8 mouse cellular contexts compared by ENCODE assay signal in the genomic region with DNA sequence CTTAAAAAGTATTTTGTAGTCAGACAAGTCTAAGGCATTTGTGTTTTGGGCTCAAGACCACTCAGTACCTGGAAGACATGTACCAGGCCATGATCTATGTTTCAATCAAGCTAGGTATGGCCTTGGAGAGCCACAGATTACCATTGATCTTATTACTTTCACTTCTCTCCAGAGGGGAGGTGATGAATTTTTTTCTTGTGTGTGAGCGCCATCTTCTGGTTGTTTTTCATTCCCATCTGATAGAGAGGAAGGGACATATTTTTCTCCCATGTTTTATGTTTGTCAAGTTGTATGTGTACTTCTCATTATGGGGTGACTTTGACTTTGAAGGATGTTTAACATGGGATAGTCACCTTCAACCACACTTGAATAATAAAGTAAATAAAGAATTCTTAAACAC.
DNase-seq lines count a peak whose midpoint lies in the region; ATAC-seq and TF ChIP-seq lines count a peak whose summit lies in the region.
"Had no signal": no experiment of that assay in that cellular context is flagged by ENCODE, and none has a peak within 500 bp of the region (broad histone marks: within the 10 kb centered on the region; RNA-seq: fewer than 3 reads in every experiment).

No protein-coding gene starts in this region.

- DNase-seq in kidney, adult 2 months: peak; percentile 43
- peak; percentile 85 for DNase-seq in CH12.LX (ENCODE audit: extremely low read depth)
- DNase-seq in NIH3T3 (ENCODE audit: low read depth): peak; percentile 74
- DNase-seq in kidney, postnatal 10 days: peak; percentile 27

- no peak for ATAC-seq in kidney, embryonic 14.5 days (ENCODE audit: low FRiP score, low TSS enrichment)
- no peak for ATAC-seq in intestine, embryonic 16.5 days
- ATAC-seq in inflammation-experienced regulatory T-cells, adult 6 months: no peak

- in situ Hi-C loops in CH12.LX (cut with MboI; ENCODE audit: low pct_ligation_motif_present, low pct_unique_long_range_greater_than_20kb, low sequenced_read_pairs): loop anchor here (5.0 to 25.0 kb wide), 2 partner anchors 39 to 824 kb away; no protein-coding TSS in a partner anchor

- 0 out of 2 replicates have a peak, but pooled peaks have one; percentile 13 for TF ChIP-seq CTCF in kidney, adult 2 months (conservative IDR thresholded peaks at IDR 0.05; ENCODE audit: insufficient read depth, insufficient read length, low read depth, low read length)
- peak; percentile 11 to 92; a peak in 2 of 4 replicates for TF ChIP-seq CTCF in CH12.LX (conservative IDR thresholded peaks at IDR 0.05 in 1 of 2, IDR thresholded peaks at IDR 0.05 in 1 of 2; ENCODE audit: low read depth in 2 of 2, low read length in 2 of 2)

- H3K4me1 ChIP-seq in kidney, adult 2 months (ENCODE audit: control insufficient read depth, insufficient read depth, low read length): peaks cover 4% of the 10 kb centered on the region; the same call in 1 of the 2 replicates
- H3K4me1 ChIP-seq in kidney, embryonic 14.5 days (ENCODE audit: control insufficient read depth, insufficient read depth, low read length): no peaks in the 10 kb centered on the region
- peaks cover 6 to 24% of the 10 kb centered on the region in 2 experiments; a peak in 3 of 4 replicates for H3K4me1 ChIP-seq in CH12.LX (ENCODE audit: control insufficient read depth in 1 of 2, insufficient read depth in 2 of 2)
- no peaks in the 10 kb centered on the region for H3K4me1 ChIP-seq in intestine, embryonic 16.5 days (ENCODE audit: control insufficient read depth, insufficient read depth, low read length)
- H3K4me1 ChIP-seq: liver, embryonic 15.5 days had no signal

- no peak overlapping the region for H3K4me2 ChIP-seq in kidney, embryonic 14.5 days (replicated peaks; ENCODE audit: low read depth, low read length)
- peak overlapping the region; percentile 70 for H3K4me2 ChIP-seq in CH12.LX (ENCODE audit: insufficient read depth, low read depth, poor library complexity, severe bottlenecking)
- no peak overlapping the region for H3K4me2 ChIP-seq in intestine, embryonic 16.5 days (ENCODE audit: low read depth, low read length)
- H3K4me2 ChIP-seq: liver, embryonic 15.5 days had no signal

- H3K9me3 ChIP-seq in kidney, embryonic 14.5 days (ENCODE audit: control insufficient read depth, low read length): no peaks in the 10 kb centered on the region
- H3K9me3 ChIP-seq in CH12.LX (replicated peaks; ENCODE audit: low read length): no peaks in the 10 kb centered on the region
- no peaks in the 10 kb centered on the region for H3K9me3 ChIP-seq in intestine, embryonic 16.5 days (ENCODE audit: control insufficient read depth, low read length)
- H3K9me3 ChIP-seq: liver, embryonic 15.5 days had no signal

- no peak for TF ChIP-seq EP300 in CH12.LX (IDR thresholded peaks at IDR 0.05; ENCODE audit: low read length)

- H3K4me3 ChIP-seq in kidney, adult 2 months (ENCODE audit: insufficient read depth, low read depth, low read length): no peak overlapping the region
- H3K4me3 ChIP-seq in kidney, embryonic 14.5 days (ENCODE audit: low read length): no peak overlapping the region
- no peak overlapping the region for H3K4me3 ChIP-seq in CH12.LX (replicated peaks in 1 of 3; ENCODE audit: low read depth in 2 of 3, low read length in 2 of 3, poor library complexity in 1 of 3)
- H3K4me3 ChIP-seq in intestine, embryonic 16.5 days (ENCODE audit: low read length): no peak overlapping the region
- H3K4me3 ChIP-seq: liver, embryonic 15.5 days had no signal

- 9% methylated on average over 1 of the region's 1 CpGs for WGBS in kidney, adult 2 months
- WGBS in kidney, embryonic 14.5 days: 8% methylated on average over 1 of the region's 1 CpGs
- WGBS in intestine, embryonic 16.5 days: 23% methylated on average over 1 of the region's 1 CpGs

- TF ChIP-seq POLR2A in kidney, adult 2 months (IDR thresholded peaks at IDR 0.05; ENCODE audit: low read depth, low read length): no peak
- no peak for TF ChIP-seq POLR2A in CH12.LX (IDR thresholded peaks at IDR 0.05; ENCODE audit: low read depth, low read length)

- H3K9ac ChIP-seq in kidney, embryonic 14.5 days (ENCODE audit: low read depth, low read length): no peak overlapping the region
- H3K9ac ChIP-seq in CH12.LX (ENCODE audit: insufficient read depth, low read depth): peak overlapping the region; percentile 44; the same call in 1 of the 2 replicates
- no peak overlapping the region for H3K9ac ChIP-seq in intestine, embryonic 16.5 days (ENCODE audit: low read depth, low read length)
- H3K9ac ChIP-seq: liver, embryonic 15.5 days had no signal

- peak; percentile 96 for TF ChIP-seq RAD21 in CH12.LX (IDR thresholded peaks at IDR 0.05; ENCODE audit: low read depth, low read length)

- no peak overlapping the region; the same call in 1 of the 2 replicates for H3K27ac ChIP-seq in kidney, adult 2 months (ENCODE audit: insufficient read depth, low read depth, low read length)
- no peak overlapping the region for H3K27ac ChIP-seq in kidney, embryonic 14.5 days (ENCODE audit: low read depth, low read length)
- no peak overlapping the region for H3K27ac ChIP-seq in CH12.LX (ENCODE audit: insufficient read depth, low read depth)
- no peak overlapping the region for H3K27ac ChIP-seq in intestine, embryonic 16.5 days (ENCODE audit: low read length)
- H3K27ac ChIP-seq: liver, embryonic 15.5 days had no signal

- no peaks in the 10 kb centered on the region for H3K27me3 ChIP-seq in kidney, adult 2 months (replicated peaks; ENCODE audit: control insufficient read depth, insufficient read depth, low read length)
- no peaks in the 10 kb centered on the region for H3K27me3 ChIP-seq in kidney, embryonic 14.5 days (ENCODE audit: control insufficient read depth, insufficient read depth, low read length)
- no peaks in the 10 kb centered on the region for H3K27me3 ChIP-seq in CH12.LX (replicated peaks)
- no peaks in the 10 kb centered on the region for H3K27me3 ChIP-seq in intestine, embryonic 16.5 days (replicated peaks; ENCODE audit: control insufficient read depth, insufficient read depth, low read length)
- H3K27me3 ChIP-seq: liver, embryonic 15.5 days had no signal

- dilution Hi-C loops in CH12.LX (cut with MboI; ENCODE audit: extremely low pct_ligation_motif_present, extremely low pct_unique_long_range_greater_than_20kb, low sequenced_read_pairs): no loop called here

- H3K79me2 ChIP-seq in CH12.LX (replicated peaks; ENCODE audit: control insufficient read depth, extremely low read depth, insufficient read depth, poor library complexity, severe bottlenecking): no peaks in the 10 kb centered on the region

- H3K36me3 ChIP-seq in kidney, adult 2 months (ENCODE audit: control insufficient read depth, insufficient read depth, low read length): no peaks in the 10 kb centered on the region
- H3K36me3 ChIP-seq in kidney, embryonic 14.5 days (ENCODE audit: control insufficient read depth, insufficient read depth, low read length): no peaks in the 10 kb centered on the region
- no peaks in the 10 kb centered on the region for H3K36me3 ChIP-seq in CH12.LX (replicated peaks in 1 of 2; ENCODE audit: control insufficient read depth in 1 of 2, insufficient read depth in 1 of 2, low read length in 1 of 2)
- no peaks in the 10 kb centered on the region for H3K36me3 ChIP-seq in intestine, embryonic 16.5 days (ENCODE audit: control insufficient read depth, insufficient read depth, low read length)
- H3K36me3 ChIP-seq: liver, embryonic 15.5 days had no signal

TF ChIP-seq in CH12.LX, 34 proteins besides CTCF, POLR2A, EP300 and RAD21:
- TF ChIP-seq ELF1 (IDR thresholded peaks at IDR 0.05; ENCODE audit: low read depth, low read length) (peak; percentile 13; the same call in 1 of the 2 replicates), PAX5 (IDR thresholded peaks at IDR 0.05; ENCODE audit: low read length) (no peak), TBP (conservative IDR thresholded peaks at IDR 0.05; ENCODE audit: low read depth, low read length) (no peak), IRF4 (IDR thresholded peaks at IDR 0.05; ENCODE audit: low read depth, low read length) (peak; percentile 88), ZC3H11A (IDR thresholded peaks at IDR 0.05; ENCODE audit: low read depth, low read length) (peak; percentile 56), NELFE (IDR thresholded peaks at IDR 0.05; ENCODE audit: low read depth, low read length) (no peak), SMC3 (IDR thresholded peaks at IDR 0.05; ENCODE audit: low read depth, low read length) (peak; percentile 94), JUND (conservative IDR thresholded peaks at IDR 0.05; ENCODE audit: low read depth, low read length) (no peak)

Comparison
In these comparisons a context has a peak if more than half of its experiments do, and no peak if none do; other contexts are left out.
1. DNase-seq: peak in every context shown above with its lines; median percentile 85 in CH12.LX; 74 in NIH3T3; 43 in kidney, adult 2 months; 27 in kidney, postnatal 10 days.